Mouse (Mus musculus) kidney, adult 8-10 months (tissue): ENCODE measurements around the gene Prmt6.

Experiments
- DNase-seq, 2 experiments: peaks; one replicate each; pipeline ENCODE4 v3.0.0; 2022

Prmt6 gene

DNA sequence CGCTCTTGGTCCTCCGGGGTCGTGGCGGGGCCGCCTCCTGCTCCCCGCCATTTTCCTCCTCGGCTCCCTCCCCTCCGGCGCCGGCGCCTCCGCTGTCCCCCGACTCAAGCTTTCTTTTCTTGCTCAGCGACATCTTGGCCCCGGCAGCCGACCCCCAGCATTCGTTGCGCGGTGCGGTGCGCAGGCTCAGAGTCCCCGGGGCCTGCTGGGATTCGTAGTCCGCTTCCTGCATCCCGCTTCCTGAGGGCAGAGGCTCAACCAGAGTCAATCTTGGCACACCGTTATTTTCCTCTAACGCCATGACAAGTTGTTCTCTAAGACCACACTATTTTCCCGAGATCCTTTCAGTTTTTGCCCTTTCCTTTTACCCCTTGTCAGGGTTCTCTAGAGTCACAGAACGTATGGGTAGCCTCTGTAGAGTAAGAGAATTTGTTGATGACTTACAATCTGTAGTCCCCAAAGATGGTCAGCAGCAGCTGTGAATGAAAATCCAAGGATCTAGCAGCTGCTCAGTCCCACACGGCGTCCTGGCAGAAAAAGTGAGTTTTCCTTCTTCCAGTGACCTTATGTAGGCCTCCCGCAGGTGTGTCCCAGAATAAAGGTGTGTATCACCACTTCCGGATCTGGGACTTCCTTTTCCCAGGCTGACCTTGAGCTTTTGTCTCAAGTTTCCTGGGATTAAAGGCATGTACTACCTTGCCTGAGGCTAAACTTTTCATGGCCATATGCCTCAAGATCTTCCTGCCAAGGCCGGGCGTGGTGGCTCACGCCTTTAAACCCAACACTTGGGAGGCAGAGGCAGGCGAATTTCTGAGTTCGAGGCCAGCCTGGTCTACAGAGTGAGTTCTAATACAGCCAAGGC lies at the start of gene Prmt6:
Prmt6 (minus strand) TSS at position 160 of the 862 bp plus-strand sequence.
- peak; percentile 88 to 91 for DNase-seq

DNA sequence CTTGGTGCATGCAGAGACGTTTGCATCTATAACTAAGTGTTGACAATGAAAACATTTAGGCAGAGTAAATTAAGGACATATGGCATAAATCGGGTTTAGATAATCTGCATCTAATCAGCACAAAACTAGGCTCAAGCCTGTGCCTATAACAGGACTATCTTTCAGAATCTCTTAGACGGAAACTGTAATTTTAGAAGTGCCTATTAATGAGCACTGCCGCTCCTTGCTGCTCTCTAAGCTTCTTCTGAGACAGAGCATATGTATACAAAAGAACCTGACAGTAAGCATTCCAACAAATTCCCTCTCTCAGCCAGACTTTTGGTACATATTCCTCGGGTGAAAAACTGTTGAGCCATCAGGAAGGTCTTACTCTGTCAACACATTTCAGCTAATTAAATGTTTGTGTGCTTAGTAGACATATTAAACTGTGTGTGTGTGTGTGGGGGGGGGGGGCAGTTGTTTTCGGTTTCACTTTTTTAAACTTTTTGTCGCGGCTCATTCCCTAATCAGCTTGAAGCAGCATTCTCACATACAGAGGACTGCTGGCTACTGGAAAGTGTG lies 39.8 kb upstream of the Prmt6 start:
- no peak for DNase-seq

DNA sequence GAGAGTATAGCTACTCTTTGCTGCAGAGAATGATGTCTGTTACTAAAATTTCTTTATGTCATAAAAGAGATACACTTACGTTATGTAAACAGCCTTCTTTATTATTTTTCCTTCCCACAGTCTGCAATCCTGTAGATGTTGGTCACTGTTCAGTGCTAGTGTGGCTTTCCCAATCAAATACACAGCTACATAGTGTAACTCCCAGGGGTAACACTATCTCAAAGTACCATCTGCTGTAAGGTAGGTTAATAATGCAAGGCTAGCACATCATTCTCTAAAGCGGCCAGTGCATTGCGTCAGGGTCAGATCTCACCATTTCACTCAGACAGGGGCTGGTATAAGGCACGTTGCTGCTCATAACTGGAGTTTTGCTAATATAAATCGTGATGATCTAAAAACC lies 31.9 kb upstream of the Prmt6 start:
- DNase-seq: no peak

DNA sequence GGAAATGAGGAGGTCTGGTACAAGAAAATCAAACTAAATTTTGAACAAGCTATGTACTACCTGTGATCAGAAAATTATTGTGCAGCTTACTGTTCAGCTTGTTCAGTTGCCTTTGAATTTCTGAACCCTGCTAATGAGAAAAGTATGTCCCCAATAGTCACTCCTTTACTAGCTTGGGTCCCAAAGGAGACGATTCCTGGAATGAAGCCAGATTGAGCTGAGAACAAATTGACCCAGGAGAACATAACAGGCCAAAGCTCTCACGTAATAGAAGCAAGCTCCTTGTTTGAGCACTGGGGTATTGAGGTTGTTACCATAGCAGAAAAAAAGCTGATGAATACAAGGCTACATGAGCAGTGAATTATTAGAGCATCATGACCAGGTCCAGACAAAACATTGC lies 17.0 kb upstream of the Prmt6 start:
- DNase-seq: no peak

DNA sequence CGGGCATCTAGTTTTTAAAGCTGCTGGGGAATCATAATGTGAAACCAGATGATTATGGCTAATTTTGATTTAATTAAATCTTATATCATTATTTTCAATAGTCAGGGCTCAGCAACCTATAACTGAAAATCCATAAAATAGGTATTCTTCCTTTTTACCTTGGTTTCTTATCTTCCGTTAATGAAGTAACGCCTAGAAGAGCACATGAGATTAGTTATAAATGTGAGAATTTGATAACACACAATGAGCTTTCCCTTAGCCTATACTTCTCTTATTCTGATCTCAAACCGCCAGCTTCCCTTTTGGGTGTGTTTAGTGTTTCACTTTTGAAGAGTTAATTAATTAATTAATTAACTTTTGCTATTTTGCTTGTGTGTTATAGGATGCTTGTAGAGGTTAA lies 2.3 kb upstream of the Prmt6 start:
- DNase-seq: no peak

DNA sequence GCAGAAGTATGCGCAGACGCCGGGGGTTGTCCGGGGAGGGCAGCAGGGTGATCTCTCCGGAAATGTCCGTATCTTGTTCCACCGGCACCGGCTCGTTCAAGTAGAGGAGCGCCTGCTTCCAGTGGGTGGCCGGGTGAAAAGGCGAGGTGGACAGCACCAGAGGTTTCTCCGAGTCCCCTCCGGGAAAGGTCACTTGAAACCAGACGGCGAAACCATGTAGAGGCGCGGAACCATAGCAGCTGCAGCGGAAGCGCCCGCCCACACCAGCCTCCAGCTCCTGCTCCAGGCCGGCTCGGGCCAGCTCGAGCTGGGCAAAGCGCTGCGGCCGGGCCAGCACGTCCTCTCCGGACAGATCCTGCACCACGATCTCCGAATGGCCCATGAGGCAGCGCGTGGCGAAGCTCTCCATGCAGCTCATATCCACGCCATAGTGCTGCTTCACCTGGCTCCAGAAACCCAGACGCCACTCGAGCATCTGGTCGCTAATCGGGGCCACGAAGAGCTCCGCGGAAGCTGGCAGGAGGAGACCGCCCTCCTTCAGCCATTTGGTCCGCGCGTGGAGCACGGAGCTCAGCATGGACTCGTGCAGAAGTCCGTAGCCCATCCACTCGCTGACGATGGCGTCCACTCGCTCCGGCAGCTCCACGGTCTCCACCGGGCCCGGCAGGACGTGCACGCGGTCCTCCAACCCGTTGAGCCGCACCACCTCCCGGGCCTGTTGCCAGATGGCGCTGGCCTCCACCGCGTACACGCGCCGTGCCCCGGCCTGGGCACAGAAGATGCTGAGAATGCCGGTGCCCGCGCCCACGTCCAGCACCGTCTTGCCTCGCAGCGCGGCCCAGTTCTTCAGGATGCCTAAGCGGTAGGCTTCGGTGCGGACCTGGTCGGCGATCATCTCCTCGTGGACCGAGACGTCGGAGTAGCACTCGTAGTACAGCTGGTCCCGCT lies 633 bp downstream of the Prmt6 start:
- DNase-seq: peak; percentile 62 to 73

DNA sequence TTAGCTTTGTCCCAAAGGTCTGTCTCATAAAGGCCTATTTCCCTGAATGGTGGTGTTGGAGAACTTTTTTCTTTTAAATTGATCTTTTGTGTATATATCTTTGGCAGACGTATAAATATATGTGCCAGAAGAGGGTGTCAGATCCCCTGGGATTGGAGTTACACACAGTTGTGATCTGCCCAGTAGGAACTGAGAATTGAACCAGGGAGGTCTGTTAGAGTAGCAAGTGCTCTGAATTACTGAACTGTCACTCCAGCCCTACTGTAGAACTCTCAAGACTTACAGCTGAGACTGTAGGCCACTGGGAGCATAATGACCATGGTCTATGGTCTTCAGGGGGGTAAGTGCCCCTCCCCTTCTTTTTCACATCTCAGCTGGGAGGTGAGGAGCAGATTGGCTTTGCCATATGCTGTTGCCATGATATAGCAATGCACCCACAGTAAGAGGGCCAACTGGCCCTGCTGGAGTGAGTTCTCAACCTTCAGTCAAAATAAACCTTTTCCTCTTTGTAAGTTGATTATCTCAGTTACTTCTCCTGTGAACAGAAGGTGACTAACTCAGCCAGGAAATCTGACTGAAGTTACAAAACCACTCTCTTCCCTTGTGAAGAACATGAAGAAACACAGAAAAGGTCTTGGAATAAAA lies 13.9 kb downstream of the Prmt6 start:
- DNase-seq: no peak
